Mouse (Mus musculus) erythroblast, embryonic 14.5 days (primary cell): ENCODE measurements around the gene Dnajc14.

Source experiments
- GATA1 ChIP-seq: IDR thresholded peaks from 2 replicates; pipeline ENCODE4 v1.6.1; 2012; ENCODE audit warnings: low read length, inconsistent platforms, mixed read lengths
- TAL1 ChIP-seq: IDR thresholded peaks from 3 replicates; pipeline ENCODE4 v1.6.1; 2012; ENCODE audit warnings: low read length, inconsistent platforms, mixed read lengths

GRCm38 (mm10) chr10:128848426-128848825, 44.6 kb downstream of the Dnajc14 start:
- TF ChIP-seq GATA1 (no peak), TAL1 (no peak)
